Mouse (Mus musculus) embryo, embryonic 10.5 days (tissue): ENCODE measurements around the gene Gm49380.
A peak's percentile ranks its signal among the peaks of the same experiment; 100 is the strongest.

Experiments
- DNase-seq: peaks from one replicate; pipeline ENCODE4 v3.0.0-alpha.2; 2015; ENCODE audit warnings: low spot score

Gm49380 gene

GRCm38 (mm10) chr9:44088877-44089608 is 24.3 kb downstream of the Gm49380 start:
- DNase-seq = no peak

- DNase-seq = peak; percentile 54
These were observed 25.4 kb downstream of the Gm49380 start for GRCm38 (mm10) chr9:44087761-44088455.

DNA sequence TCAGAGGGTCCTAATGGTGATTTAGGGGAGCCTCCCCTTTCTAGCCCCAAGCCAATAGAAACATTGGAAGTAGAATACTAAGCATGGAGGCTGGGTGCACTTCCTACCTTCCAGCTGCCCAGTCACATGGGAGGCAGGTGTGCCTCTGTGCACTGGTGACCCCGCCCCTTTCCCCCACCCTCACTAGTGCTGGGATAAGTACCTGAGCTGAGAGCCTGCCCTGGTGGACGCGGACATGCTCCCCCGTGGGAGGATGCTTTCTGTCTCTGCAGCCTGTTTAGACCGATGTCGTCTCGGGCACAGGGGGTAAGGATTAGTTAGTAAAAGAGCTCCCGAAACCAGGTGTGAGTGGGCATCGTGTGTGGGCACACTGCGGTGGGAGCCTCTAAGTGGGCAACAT is 26.3 kb downstream of the Gm49380 start:
- DNase-seq = no peak

- DNase-seq = no peak
These were observed 27.3 kb downstream of the Gm49380 start for GRCm38 (mm10) chr9:44085741-44086665.

DNA sequence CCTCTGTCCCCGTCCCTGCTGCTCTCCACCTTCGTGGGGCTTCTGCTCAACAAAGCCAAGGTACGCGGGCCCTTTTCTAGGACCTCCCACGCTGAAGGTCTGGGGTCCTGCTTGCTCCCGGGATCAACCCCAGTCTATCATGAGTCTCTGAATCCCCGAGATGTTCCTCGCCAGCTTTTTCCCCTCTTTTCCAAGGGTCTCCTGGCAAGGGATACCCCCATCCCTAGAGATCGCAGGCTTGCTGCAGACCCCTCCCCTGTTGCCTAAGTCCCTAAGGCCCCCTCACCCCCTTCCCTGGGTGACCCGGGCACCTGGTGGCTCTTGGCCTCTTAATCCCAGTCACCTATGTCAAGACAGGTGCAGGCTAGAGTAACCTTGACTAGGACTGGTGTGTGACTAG is 28.0 kb downstream of the Gm49380 start:
- no peak for DNase-seq

DNA sequence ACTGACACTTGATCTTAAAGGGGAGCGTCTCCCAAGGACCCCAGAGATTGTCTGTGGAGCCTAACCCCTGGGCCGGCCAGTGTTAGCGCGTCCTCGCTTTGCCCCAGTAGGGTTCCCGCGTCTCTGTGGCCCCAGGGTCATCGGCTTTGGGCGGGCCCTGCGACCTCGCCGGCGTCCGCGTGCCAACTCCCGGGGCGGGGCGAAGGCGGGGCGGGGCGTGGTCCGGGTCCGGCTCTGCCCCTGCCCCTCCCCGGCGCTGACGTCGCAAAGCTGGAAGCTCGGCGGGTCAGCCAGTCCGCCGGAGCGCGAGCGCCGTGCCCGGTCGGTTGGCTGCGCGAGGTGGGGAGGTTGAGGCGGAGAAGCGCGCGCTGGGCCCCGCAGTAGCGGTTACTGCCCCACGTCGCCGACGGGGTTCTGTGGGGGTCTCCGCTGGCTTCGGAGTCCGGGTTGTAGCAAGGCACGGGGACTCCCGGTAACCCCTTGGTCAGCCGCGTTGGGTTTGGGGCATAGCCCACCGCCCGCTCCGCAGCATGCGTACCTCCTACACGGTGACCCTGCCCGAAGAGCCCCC is 28.6 kb downstream of the Gm49380 start:
- peak; percentile 91 for DNase-seq

- no peak for DNase-seq
These were observed 29.1 kb downstream of the Gm49380 start for GRCm38 (mm10) chr9:44084236-44084635.

DNA sequence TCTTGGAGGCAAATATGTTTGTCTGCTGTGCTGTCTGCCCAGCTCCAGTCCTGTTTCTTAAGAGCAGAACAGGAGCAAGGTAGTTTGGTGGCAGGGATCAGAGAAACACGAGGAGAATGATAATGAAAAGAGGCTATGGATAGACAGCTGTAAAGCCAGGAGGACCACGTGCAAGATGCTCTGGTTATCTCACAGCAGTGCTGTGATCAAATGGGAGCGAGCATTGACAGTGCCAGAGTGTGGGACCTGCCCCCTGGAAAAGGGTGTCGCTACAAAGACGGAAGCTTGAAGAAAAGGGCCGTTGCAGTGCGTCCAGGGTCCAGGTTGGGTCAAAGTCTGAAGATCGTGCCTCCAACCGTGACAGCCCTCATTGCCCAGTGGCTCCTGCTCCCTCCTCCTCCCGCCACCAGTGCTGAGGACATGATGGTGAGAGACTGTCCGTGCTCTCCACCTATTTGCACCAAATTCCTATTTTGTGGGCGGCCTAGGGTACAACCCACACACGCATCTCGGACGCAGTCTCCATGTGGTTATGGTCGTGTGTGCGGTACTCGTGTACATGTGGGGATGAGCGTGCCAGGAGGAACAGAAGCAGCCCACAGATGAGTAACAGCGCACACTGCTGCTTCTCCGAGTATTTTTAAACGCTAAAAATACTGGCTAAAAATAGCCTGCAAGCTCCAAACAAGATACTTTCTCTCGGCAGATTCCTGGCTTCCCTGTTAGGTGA is 29.7 kb downstream of the Gm49380 start:
- DNase-seq = peak; percentile 27

DNA sequence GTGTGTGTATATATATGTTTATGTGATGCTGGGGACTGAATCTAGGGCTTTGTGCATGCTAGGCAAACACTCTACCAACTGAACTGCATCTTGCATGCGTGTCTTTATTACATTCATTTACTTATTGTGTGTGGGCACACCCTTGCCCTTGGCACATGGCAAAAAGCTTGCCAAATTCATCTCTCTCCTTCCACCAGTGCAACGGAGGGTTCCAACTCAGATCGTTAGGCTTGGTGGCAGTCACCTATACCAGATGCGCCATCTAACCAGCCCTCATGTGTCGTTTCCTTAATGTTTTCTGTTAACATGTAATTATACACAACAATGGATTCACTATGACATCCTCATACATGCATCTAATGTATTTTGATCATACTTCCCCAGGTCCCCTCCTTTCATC is 31.0 kb downstream of the Gm49380 start:
- DNase-seq = no peak

- DNase-seq = no peak
These were observed 31.7 kb downstream of the Gm49380 start for GRCm38 (mm10) chr9:44081581-44081980.

- no peak for DNase-seq
These were observed 32.3 kb downstream of the Gm49380 start for GRCm38 (mm10) chr9:44080953-44081352.

GRCm38 (mm10) chr9:44079997-44080780 is 33.1 kb downstream of the Gm49380 start:
- DNase-seq = no peak

- no peak for DNase-seq
These were observed 34.1 kb downstream of the Gm49380 start for GRCm38 (mm10) chr9:44078955-44079756.

DNA sequence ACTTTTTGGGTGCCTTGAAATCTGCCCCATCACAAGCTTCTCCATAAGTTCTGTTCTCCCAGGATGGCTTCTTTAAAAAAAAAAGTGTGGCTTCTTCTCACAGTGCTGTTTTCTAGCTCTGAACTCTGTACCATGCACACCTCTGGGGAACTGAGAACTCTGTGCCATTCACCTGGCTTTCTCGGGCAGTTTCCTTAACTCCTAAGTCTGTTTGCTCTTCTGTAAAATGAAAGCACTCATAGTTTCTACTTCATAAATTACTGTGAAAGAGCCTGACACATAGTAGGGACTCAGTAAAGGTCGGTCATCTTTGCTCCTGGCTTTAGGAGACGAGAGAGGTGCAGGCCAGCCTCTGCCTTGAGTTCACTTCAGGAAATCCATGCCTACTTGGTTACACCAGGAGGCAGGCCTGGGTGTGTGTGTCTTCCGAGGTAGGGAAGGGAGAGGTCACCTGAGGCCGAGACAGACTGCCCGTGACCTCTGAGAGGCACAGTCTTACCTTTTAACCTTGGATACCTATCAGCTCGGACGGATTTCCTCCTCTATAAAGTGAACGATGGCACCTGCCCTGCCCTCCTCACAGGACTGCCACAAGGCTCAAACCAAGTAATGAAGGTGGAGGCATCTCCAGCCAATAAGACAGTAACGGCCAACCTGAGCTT is 35.0 kb downstream of the Gm49380 start:
- no peak for DNase-seq

GRCm38 (mm10) chr9:44077266-44077910 is 35.9 kb downstream of the Gm49380 start:
- no peak for DNase-seq

DNA sequence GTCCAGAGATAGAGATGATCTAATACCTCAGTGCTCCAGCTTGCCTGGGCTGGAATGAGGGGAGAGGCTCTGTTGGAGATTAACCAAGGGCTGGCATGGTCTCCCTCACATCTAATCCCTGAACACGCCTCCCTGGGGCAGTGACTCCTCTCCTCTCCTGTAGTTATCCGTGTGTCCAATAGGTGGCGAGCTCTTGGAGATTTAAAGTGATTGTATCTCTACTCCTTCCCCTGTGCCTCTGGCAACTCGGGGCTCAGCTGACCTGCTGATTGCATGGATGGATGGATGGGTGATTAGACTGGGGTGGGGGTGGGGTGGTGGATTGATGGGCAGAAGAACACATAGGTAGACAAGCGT is 36.6 kb downstream of the Gm49380 start:
- peak; percentile 85 for DNase-seq

GRCm38 (mm10) chr9:44075996-44076763 is 37.1 kb downstream of the Gm49380 start:
- DNase-seq = no peak
